Mouse (Mus musculus): ENCODE measurements around the gene Prcd. TPM values are rescaled to one million over a fixed set of nuclear protein-coding genes. Genes with fewer than 3 reads are reported as not detected.
A peak's percentile ranks its signal among the peaks of the same experiment; 100 is the strongest.

Prcd gene
- total RNA-seq, 1 experiment: 2.0 TPM

GRCm38 (mm10) chr11:116687897-116688296 is 34.6 kb downstream of the Prcd start:
- H3K9ac ChIP-seq (ENCODE audit: insufficient read depth, low read depth, low read length, poor library complexity, severe bottlenecking): no peak overlapping the region
- TF ChIP-seq HCFC1 (IDR thresholded peaks at IDR 0.05; ENCODE audit: borderline replicate concordance, insufficient read depth, low read length) (no peak), ZC3H11A (IDR thresholded peaks at IDR 0.05; ENCODE audit: borderline replicate concordance, low read depth, low read length) (no peak), MAFK (IDR thresholded peaks at IDR 0.05; ENCODE audit: insufficient read depth, low read depth, low read length) (no peak), CHD2 (IDR thresholded peaks at IDR 0.05; ENCODE audit: low read depth, low read length) (no peak), ZNF384 (IDR thresholded peaks at IDR 0.05; ENCODE audit: low read depth, low read length) (no peak)
- H3K4me1 ChIP-seq (ENCODE audit: control insufficient read depth in 2 of 2, insufficient read depth in 2 of 2, low read length in 2 of 2, poor library complexity in 1 of 2): peaks cover 0 to 3% of the 10 kb centered on the region in 2 experiments; a peak in 1 of 4 replicates
- in situ Hi-C loops (cut with MboI; ENCODE audit: low sequenced_read_pairs in 2 of 2, unreplicated experiment in 2 of 2): no loop called here
- H3K4me3 ChIP-seq (ENCODE audit: insufficient read depth in 1 of 2, low read depth in 1 of 2, low read length in 2 of 2, poor library complexity in 1 of 2, severe bottlenecking in 1 of 2): no peak overlapping the region
- no peak for DNase-seq (ENCODE audit: low read depth, low spot score)
- peaks cover 25% of the 10 kb centered on the region for H3K36me3 ChIP-seq (ENCODE audit: control insufficient read depth, insufficient read depth, low read length, poor library complexity, severe bottlenecking)
- H3K27ac ChIP-seq (ENCODE audit: insufficient read depth, low read depth, low read length, poor library complexity, severe bottlenecking): no peak overlapping the region
- H3K9me3 ChIP-seq (ENCODE audit: control insufficient read depth, insufficient read depth, low read depth, low read length): no peaks in the 10 kb centered on the region

GRCm38 (mm10) chr11:116689622-116690021 is 36.3 kb downstream of the Prcd start:
- no peaks in the 10 kb centered on the region for H3K9me3 ChIP-seq (ENCODE audit: control insufficient read depth, insufficient read depth, low read depth, low read length)
- H3K27ac ChIP-seq (ENCODE audit: insufficient read depth, low read depth, low read length, poor library complexity, severe bottlenecking): no peak overlapping the region
- in situ Hi-C loops (cut with MboI; ENCODE audit: low sequenced_read_pairs in 2 of 2, unreplicated experiment in 2 of 2): no loop called here
- peak; percentile 70; the same call in 1 of the 2 replicates for TF ChIP-seq MAFK (IDR thresholded peaks at IDR 0.05; ENCODE audit: insufficient read depth, low read depth, low read length)
- no peak for TF ChIP-seq CHD2 (IDR thresholded peaks at IDR 0.05; ENCODE audit: low read depth, low read length)
- DNase-seq (ENCODE audit: low read depth, low spot score): no peak
- peaks cover 0 to 5% of the 10 kb centered on the region in 2 experiments; a peak in 1 of 4 replicates for H3K4me1 ChIP-seq (ENCODE audit: control insufficient read depth in 2 of 2, insufficient read depth in 2 of 2, low read length in 2 of 2, poor library complexity in 1 of 2)
- H3K36me3 ChIP-seq (ENCODE audit: control insufficient read depth, insufficient read depth, low read length, poor library complexity, severe bottlenecking): peaks cover 16% of the 10 kb centered on the region
- H3K9ac ChIP-seq (ENCODE audit: insufficient read depth, low read depth, low read length, poor library complexity, severe bottlenecking): no peak overlapping the region
- no peak overlapping the region for H3K4me3 ChIP-seq (ENCODE audit: insufficient read depth in 1 of 2, low read depth in 1 of 2, low read length in 2 of 2, poor library complexity in 1 of 2, severe bottlenecking in 1 of 2)

GRCm38 (mm10) chr11:116690701-116691575 is 37.6 kb downstream of the Prcd start:
- DNase-seq (ENCODE audit: low read depth, low spot score): no peak
- no peaks in the 10 kb centered on the region for H3K9me3 ChIP-seq (ENCODE audit: control insufficient read depth, insufficient read depth, low read depth, low read length)
- no peak overlapping the region for H3K4me3 ChIP-seq (ENCODE audit: insufficient read depth in 1 of 2, low read depth in 1 of 2, low read length in 2 of 2, poor library complexity in 1 of 2, severe bottlenecking in 1 of 2)
- peaks cover 6% of the 10 kb centered on the region; the same call in 1 of the 2 replicates for H3K36me3 ChIP-seq (ENCODE audit: control insufficient read depth, insufficient read depth, low read length, poor library complexity, severe bottlenecking)
- H3K27ac ChIP-seq (ENCODE audit: insufficient read depth, low read depth, low read length, poor library complexity, severe bottlenecking): no peak overlapping the region
- TF ChIP-seq CHD2 (IDR thresholded peaks at IDR 0.05; ENCODE audit: low read depth, low read length): no peak
- no peak for TF ChIP-seq MAFK (IDR thresholded peaks at IDR 0.05; ENCODE audit: insufficient read depth, low read depth, low read length)
- TF ChIP-seq HCFC1 (IDR thresholded peaks at IDR 0.05; ENCODE audit: borderline replicate concordance, insufficient read depth, low read length): no peak
- no peak for TF ChIP-seq ZC3H11A (IDR thresholded peaks at IDR 0.05; ENCODE audit: borderline replicate concordance, low read depth, low read length)
- no peak for TF ChIP-seq ZNF384 (IDR thresholded peaks at IDR 0.05; ENCODE audit: low read depth, low read length)
- H3K4me1 ChIP-seq (ENCODE audit: control insufficient read depth in 2 of 2, insufficient read depth in 2 of 2, low read length in 2 of 2, poor library complexity in 1 of 2): peaks cover 0 to 12% of the 10 kb centered on the region in 2 experiments; a peak in 2 of 4 replicates
- in situ Hi-C loops (cut with MboI; ENCODE audit: low sequenced_read_pairs in 2 of 2, unreplicated experiment in 2 of 2): no loop called here
- H3K9ac ChIP-seq (ENCODE audit: insufficient read depth, low read depth, low read length, poor library complexity, severe bottlenecking): no peak overlapping the region

GRCm38 (mm10) chr11:116693899-116694249 is 40.5 kb downstream of the Prcd start:
- TF ChIP-seq MAFK (IDR thresholded peaks at IDR 0.05; ENCODE audit: insufficient read depth, low read depth, low read length): no peak
- TF ChIP-seq ZNF384 (IDR thresholded peaks at IDR 0.05; ENCODE audit: low read depth, low read length): no peak
- TF ChIP-seq CHD2 (IDR thresholded peaks at IDR 0.05; ENCODE audit: low read depth, low read length): no peak
- TF ChIP-seq ZC3H11A (IDR thresholded peaks at IDR 0.05; ENCODE audit: borderline replicate concordance, low read depth, low read length): no peak
- TF ChIP-seq HCFC1 (IDR thresholded peaks at IDR 0.05; ENCODE audit: borderline replicate concordance, insufficient read depth, low read length): no peak
- H3K9me3 ChIP-seq (ENCODE audit: control insufficient read depth, insufficient read depth, low read depth, low read length): no peaks in the 10 kb centered on the region
- H3K4me3 ChIP-seq (ENCODE audit: insufficient read depth in 1 of 2, low read depth in 1 of 2, low read length in 2 of 2, poor library complexity in 1 of 2, severe bottlenecking in 1 of 2): peak overlapping the region; percentile 54 to 72
- peak overlapping the region; percentile 74 for H3K9ac ChIP-seq (ENCODE audit: insufficient read depth, low read depth, low read length, poor library complexity, severe bottlenecking)
- DNase-seq (ENCODE audit: low read depth, low spot score): no peak
- H3K36me3 ChIP-seq (ENCODE audit: control insufficient read depth, insufficient read depth, low read length, poor library complexity, severe bottlenecking): no peaks in the 10 kb centered on the region; the same call in 1 of the 2 replicates
- H3K27ac ChIP-seq (ENCODE audit: insufficient read depth, low read depth, low read length, poor library complexity, severe bottlenecking): no peak overlapping the region
- in situ Hi-C loops (cut with MboI; ENCODE audit: low sequenced_read_pairs in 2 of 2, unreplicated experiment in 2 of 2): no loop called here
- H3K4me1 ChIP-seq (ENCODE audit: control insufficient read depth in 2 of 2, insufficient read depth in 2 of 2, low read length in 2 of 2, poor library complexity in 1 of 2): peaks cover 4 to 38% of the 10 kb centered on the region in 2 experiments; a peak in 2 of 4 replicates
